Mouse (Mus musculus) spleen, postnatal 36 days (tissue): ENCODE results near the gene Fcgrt.

Experiments
- DNase-seq, 2 experiments: peaks; one replicate each; pipeline ENCODE4 v3.0.0; 2022; ENCODE audit warnings: low spot score in 2 of 2, mixed read lengths in 1 of 2

The Fcgrt gene

GRCm38 (mm10) chr7:45056329-45056971 is 47.2 kb downstream of the Fcgrt start:
- DNase-seq, result no peak

DNA sequence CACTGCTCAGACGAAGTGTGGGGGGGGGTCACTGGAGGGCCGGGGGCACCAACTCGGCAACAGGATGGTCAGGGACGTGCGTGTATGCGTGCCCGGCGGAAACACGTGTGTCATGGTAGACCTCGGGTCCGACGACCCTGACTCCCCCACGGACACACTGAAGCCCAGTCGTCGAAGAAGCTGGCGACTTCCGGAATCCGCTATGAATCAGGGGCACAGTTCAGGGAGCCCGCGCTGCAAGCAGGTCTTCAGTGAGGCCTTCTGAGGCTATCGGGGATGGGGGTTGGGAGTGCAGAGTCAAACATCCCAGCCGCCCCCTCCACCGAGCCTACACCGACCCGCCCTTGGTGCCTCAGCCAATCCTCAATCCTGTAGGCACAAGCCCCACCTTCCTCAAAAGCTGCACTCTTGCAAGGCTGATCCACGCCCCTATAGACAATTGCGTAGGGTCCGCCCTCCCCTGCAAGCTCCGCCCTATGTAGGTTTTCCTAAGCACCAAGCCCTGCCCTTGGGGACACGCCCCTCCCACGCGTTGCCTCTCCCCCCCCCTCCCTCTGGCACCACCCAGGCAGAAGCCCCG is 49.6 kb downstream of the Fcgrt start:
- DNase-seq, result peak; percentile 98

DNA sequence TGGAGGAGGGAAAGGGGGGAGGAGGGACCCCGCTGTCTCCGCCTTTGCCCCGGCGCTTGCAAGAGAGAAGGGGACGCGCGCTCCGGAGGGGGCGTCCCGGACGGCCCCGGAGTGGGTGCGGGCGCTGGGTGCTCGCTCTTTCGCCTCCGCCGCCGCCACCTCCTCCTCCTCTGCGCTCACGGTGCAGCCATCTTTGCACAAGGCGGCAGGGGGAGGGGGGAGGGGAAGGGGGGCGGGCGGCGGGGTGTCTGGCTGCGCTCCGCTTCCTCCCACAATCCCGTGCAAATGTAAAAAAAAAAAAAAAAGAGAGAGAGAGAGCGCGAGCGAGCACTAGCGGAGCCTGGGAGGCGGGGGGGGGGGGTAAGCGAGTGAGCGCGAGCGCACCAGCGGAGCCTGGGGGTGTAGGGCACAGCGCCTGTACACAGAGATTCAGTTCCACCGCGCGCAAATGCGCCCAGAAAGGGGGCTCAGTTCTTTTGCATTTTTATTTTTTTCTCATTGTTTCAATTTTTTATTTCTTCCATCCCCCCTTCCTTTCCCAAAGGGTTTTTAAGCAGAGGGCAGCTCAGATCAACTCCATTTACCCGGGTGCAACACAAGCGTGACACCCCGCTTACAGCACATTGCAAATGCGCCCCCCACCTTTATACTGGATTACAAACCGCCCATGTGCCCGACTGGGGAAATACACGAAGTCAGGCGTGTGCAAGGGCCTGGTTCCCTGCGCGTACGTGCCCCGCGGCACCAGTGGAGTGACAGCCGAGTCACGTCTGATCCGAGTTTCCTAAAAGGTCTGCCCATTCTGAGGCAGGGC is 50.3 kb downstream of the Fcgrt start:
- DNase-seq, result peak; percentile 83 to 86

DNA sequence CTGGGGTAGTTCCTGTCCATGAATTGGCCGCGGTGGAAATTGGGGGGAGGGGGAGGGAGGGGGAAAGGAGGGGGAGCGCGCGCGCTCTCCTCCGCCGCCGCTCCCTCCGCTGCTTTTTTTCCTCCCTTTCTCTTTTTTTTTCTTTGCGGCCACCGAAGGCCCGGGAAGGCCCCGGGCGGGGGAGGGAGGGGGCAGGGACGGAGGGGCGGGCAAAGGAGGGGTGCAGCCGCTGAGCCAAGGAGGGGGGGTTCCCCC is 50.9 kb downstream of the Fcgrt start, which contains the start of gene Prr12:
Gene Prr12 (minus strand): TSS at position 20 of the 255 bp plus-strand sequence.
- DNase-seq, result no peak

- peak; percentile 37 to 46 for DNase-seq
These were observed 51.3 kb downstream of the Fcgrt start for GRCm38 (mm10) chr7:45052181-45052861.

- no peak for DNase-seq
These were observed 52.1 kb downstream of the Fcgrt start for GRCm38 (mm10) chr7:45051601-45051974.

DNA sequence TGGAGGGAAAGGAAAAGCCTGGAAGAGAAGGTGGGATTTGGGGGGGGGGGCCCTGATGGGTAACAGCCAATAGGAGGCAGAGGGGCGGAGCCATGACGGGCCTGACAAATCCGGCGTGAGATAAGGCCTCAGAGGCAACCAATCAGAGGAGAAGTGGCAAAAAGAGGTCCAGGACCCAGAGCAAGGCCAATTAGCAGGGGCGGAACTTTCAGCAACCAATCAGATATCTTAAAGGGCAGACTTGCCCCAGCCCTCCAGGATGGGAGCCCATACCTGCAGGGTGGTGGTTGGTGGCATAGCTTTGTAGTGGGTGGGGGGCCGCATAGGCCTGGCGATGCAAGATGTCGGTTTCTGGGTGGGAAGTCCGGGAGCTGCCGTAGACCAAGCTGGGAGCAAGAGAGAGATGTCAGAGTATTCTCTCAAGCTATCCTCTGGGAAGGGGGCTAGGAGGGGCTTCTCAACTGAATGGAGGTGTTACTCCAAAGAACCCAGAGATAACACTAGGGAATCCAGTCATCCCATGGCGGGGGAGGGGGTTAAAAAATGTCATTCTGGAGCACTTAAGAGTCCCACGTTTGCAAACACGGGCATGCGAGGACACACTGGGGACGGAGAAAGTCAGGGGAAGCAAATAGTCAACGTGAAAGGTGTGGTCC is 52.6 kb downstream of the Fcgrt start:
- peak; percentile 34 to 57 for DNase-seq

DNA sequence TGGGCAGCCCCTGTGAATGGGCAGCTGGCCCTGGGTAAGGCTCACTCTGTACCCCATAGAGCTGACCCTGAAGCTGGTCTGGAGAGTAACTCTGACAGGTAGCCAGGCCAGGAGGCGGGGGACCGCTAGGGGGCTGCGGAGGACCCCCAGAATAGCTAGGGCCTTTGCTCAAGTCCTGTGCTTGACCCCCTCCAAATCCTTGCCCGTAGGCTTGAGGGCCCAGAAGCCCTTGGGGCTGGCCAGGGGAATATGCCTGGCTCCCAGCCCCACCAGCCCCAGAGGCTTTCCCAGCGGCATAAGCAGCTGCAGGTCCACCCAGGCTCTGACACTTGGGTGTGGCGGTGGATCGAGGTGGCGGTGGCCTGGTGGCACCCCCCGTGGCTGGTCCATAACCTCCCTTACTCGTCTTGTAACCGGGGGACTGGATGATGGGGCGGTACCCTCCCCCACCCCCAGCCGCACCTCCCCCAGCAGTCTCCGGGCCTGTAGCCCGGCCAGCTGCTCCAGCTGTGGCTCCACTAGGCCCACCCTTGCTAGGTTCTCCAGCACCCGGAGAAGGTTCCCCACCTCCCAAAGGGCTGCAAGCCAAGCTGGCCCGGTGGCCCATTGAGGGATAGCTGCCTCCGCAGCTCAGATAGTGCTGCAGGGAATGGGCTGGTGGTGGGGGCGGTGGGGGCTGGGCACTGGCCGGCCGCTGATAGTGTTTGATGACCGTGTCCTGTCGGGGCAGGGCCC is 54.6 kb downstream of the Fcgrt start:
- no peak for DNase-seq

- DNase-seq, result no peak
These were observed 55.4 kb downstream of the Fcgrt start for GRCm38 (mm10) chr7:45048001-45048890.

DNA sequence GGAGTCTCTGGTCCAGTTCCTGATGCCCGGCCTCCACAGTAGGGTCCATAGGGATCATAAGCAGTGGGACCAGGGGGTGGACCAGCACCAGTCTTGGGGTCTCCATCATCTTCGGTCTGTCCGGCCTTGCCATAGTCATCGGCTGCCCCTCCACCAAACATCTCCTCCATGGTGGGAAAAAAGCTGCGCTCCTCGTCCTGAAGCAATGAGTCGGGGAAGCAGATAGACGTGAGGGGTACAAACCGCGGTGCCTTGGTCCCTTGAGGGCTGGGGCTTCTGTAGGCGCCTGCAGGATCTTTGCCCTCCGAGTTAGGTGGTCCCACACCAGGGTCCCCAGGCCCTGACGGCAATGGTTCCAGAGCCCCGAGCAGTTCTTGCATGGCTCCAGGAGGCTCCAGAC is 56.2 kb downstream of the Fcgrt start:
- DNase-seq, result no peak

DNA sequence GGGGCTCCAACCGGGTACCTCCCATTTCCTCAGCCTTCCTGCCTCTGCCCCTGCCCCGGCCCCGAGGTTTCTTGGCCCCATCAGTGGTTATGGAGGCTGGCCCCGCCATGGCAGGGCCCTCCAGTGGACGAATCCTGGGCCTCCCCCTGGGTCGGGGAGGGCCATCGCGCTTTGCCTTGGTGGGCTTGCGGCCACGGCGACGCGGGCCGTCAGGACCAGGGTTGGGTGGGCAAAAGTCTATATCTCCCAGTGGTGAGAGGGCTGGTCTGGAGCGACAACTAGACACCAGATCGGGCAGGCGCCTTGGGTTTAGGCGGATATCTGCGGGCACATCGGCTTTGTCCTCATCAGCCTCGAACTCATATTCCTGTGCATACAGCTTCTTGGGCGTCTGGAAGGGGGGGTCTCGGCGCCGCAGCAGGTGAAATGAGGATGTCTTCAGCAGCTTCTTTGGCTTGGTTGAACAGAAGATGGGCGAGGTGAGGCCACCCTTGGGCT is 56.7 kb downstream of the Fcgrt start:
- DNase-seq, result no peak

DNA sequence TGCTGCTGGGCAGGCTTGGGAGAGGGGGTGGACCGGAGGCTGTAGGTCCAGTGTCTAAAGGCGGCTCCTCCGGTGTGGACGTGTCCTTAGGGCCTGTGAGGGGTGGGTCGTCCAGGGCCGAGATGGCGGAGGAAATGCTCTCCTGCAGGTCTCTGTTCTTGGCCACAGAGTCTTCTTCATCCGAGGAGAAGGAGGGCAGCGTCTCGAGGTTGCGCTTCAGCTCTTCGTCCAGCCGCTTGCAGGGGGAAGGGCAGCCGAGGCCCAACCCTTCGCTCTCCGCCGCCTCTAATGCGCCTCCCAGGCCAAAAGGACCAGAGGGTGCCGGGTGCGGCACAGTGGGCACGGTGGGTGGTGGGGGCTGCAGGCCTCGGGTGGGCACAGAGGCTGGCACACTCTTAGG is 57.9 kb downstream of the Fcgrt start:
- no peak for DNase-seq

- no peak for DNase-seq
These were observed 60.3 kb downstream of the Fcgrt start for GRCm38 (mm10) chr7:45043307-45043706.
